Mouse (Mus musculus): ENCODE results near the gene Ksr1. TPM values are rescaled to one million over a fixed set of nuclear protein-coding genes. Genes with fewer than 3 reads are reported as not detected.
A peak's percentile ranks its signal among the peaks of the same experiment; 100 is the strongest.

Ksr1 gene
- polyA plus RNA-seq, 1 experiment from 2014 or later = 4.2 TPM

- WGBS = 94% methylated on average over 6 of the region's 6 CpGs
- H3K4me1 ChIP-seq = peaks cover 35% of the 10 kb centered on the region
- no peak overlapping the region for H3K4me3 ChIP-seq
- H3K27me3 ChIP-seq = no peaks in the 10 kb centered on the region
- no peak overlapping the region for H3K9ac ChIP-seq
- H3K9me3 ChIP-seq = no peaks in the 10 kb centered on the region
- ATAC-seq (ENCODE audit: low FRiP score, low read depth) = no peak
- H3K27ac ChIP-seq = no peak overlapping the region
- H3K4me2 ChIP-seq (replicated peaks) = no peak overlapping the region
- H3K36me3 ChIP-seq = no peaks in the 10 kb centered on the region
Observed at GRCm38 (mm10) chr11:79101568-79101967, 44.6 kb downstream of the Ksr1 start.

GRCm38 (mm10) chr11:79099032-79099431 is 47.2 kb downstream of the Ksr1 start:
- H3K4me3 ChIP-seq = no peak overlapping the region
- H3K4me2 ChIP-seq (replicated peaks) = no peak overlapping the region; the same call in 1 of the 2 replicates
- WGBS = 62% methylated on average over 8 of the region's 8 CpGs
- H3K27ac ChIP-seq = peak overlapping the region; percentile 63; the same call in 1 of the 2 replicates
- no peak for ATAC-seq (ENCODE audit: low FRiP score, low read depth)
- peaks cover 55% of the 10 kb centered on the region for H3K4me1 ChIP-seq
- H3K9me3 ChIP-seq = no peaks in the 10 kb centered on the region
- no peaks in the 10 kb centered on the region for H3K36me3 ChIP-seq
- H3K9ac ChIP-seq = no peak overlapping the region
- no peaks in the 10 kb centered on the region for H3K27me3 ChIP-seq

- Histone ChIP-seq H3K9me3 (no peaks in the 10 kb centered on the region), H3K36me3 (no peaks in the 10 kb centered on the region), H3K27ac (no peak overlapping the region), H3K4me1 (peaks cover 53% of the 10 kb centered on the region), H3K27me3 (no peaks in the 10 kb centered on the region), H3K4me3 (no peak overlapping the region), H3K9ac (no peak overlapping the region), H3K4me2 (replicated peaks) (no peak overlapping the region)
- 83% methylated on average over 7 of the region's 7 CpGs for WGBS
- ATAC-seq (ENCODE audit: low FRiP score, low read depth) = no peak
Observed at GRCm38 (mm10) chr11:79097736-79098135, 48.5 kb downstream of the Ksr1 start.

- H3K4me2 ChIP-seq (replicated peaks) = no peak overlapping the region
- peaks cover 53% of the 10 kb centered on the region for H3K4me1 ChIP-seq
- no peak for ATAC-seq (ENCODE audit: low FRiP score, low read depth)
- no peak overlapping the region for H3K9ac ChIP-seq
- no peaks in the 10 kb centered on the region for H3K9me3 ChIP-seq
- no peaks in the 10 kb centered on the region for H3K27me3 ChIP-seq
- 65% methylated on average over 5 of the region's 5 CpGs for WGBS
- no peak overlapping the region for H3K27ac ChIP-seq
- no peak overlapping the region for H3K4me3 ChIP-seq
- no peaks in the 10 kb centered on the region for H3K36me3 ChIP-seq
Observed at GRCm38 (mm10) chr11:79096673-79097072, 49.5 kb downstream of the Ksr1 start.

- Histone ChIP-seq H3K4me3 (no peak overlapping the region), H3K9ac (no peak overlapping the region), H3K9me3 (no peaks in the 10 kb centered on the region), H3K27me3 (no peaks in the 10 kb centered on the region), H3K27ac (peak overlapping the region; percentile 79; the same call in 1 of the 2 replicates), H3K4me1 (peaks cover 53% of the 10 kb centered on the region), H3K4me2 (replicated peaks) (no peak overlapping the region), H3K36me3 (no peaks in the 10 kb centered on the region)
- ATAC-seq (ENCODE audit: low FRiP score, low read depth) = no peak
- WGBS = 55% methylated on average over 2 of the region's 2 CpGs
Observed at GRCm38 (mm10) chr11:79095713-79096112, 50.5 kb downstream of the Ksr1 start.

- Histone ChIP-seq H3K36me3 (no peaks in the 10 kb centered on the region), H3K27ac (peak overlapping the region; percentile 79), H3K4me3 (no peak overlapping the region), H3K9me3 (no peaks in the 10 kb centered on the region), H3K27me3 (no peaks in the 10 kb centered on the region), H3K4me1 (peaks cover 49% of the 10 kb centered on the region), H3K9ac (0 out of 2 replicates have a peak overlapping the region, but pooled peaks have one; percentile 4), H3K4me2 (replicated peaks) (no peak overlapping the region)
- 33% methylated on average over 5 of the region's 5 CpGs for WGBS
- ATAC-seq (ENCODE audit: low FRiP score, low read depth) = no peak
Observed at GRCm38 (mm10) chr11:79094727-79095126, 51.5 kb downstream of the Ksr1 start.

GRCm38 (mm10) chr11:79093986-79094695 is 52.1 kb downstream of the Ksr1 start:
- H3K36me3 ChIP-seq = no peaks in the 10 kb centered on the region
- no peak overlapping the region for H3K4me2 ChIP-seq (replicated peaks)
- peak overlapping the region; percentile 26; the same call in 1 of the 2 replicates for H3K9ac ChIP-seq
- no peak overlapping the region for H3K4me3 ChIP-seq
- no peaks in the 10 kb centered on the region for H3K9me3 ChIP-seq
- H3K27me3 ChIP-seq = no peaks in the 10 kb centered on the region
- H3K27ac ChIP-seq = peak overlapping the region; percentile 79; the same call in 1 of the 2 replicates
- H3K4me1 ChIP-seq = peaks cover 50% of the 10 kb centered on the region
- ATAC-seq (ENCODE audit: low FRiP score, low read depth) = no peak
- 86% methylated on average over 10 of the region's 10 CpGs for WGBS

GRCm38 (mm10) chr11:79093386-79093906 is 52.8 kb downstream of the Ksr1 start:
- no peaks in the 10 kb centered on the region for H3K27me3 ChIP-seq
- ATAC-seq (ENCODE audit: low FRiP score, low read depth) = no peak
- no peaks in the 10 kb centered on the region for H3K9me3 ChIP-seq
- WGBS = 73% methylated on average over 15 of the region's 15 CpGs
- no peak overlapping the region for H3K4me3 ChIP-seq
- H3K36me3 ChIP-seq = no peaks in the 10 kb centered on the region
- H3K4me1 ChIP-seq = peaks cover 46% of the 10 kb centered on the region
- H3K27ac ChIP-seq = no peak overlapping the region
- H3K9ac ChIP-seq = no peak overlapping the region
- no peak overlapping the region for H3K4me2 ChIP-seq (replicated peaks)

GRCm38 (mm10) chr11:79092802-79093201 is 53.4 kb downstream of the Ksr1 start:
- Histone ChIP-seq H3K27ac (no peak overlapping the region), H3K27me3 (no peaks in the 10 kb centered on the region), H3K36me3 (no peaks in the 10 kb centered on the region), H3K4me3 (no peak overlapping the region), H3K4me2 (replicated peaks) (no peak overlapping the region), H3K9ac (no peak overlapping the region), H3K9me3 (no peaks in the 10 kb centered on the region), H3K4me1 (peaks cover 44% of the 10 kb centered on the region)
- ATAC-seq (ENCODE audit: low FRiP score, low read depth) = no peak
- WGBS = 73% methylated on average over 7 of the region's 7 CpGs

GRCm38 (mm10) chr11:79092245-79092644 is 54.0 kb downstream of the Ksr1 start:
- ATAC-seq (ENCODE audit: low FRiP score, low read depth) = no peak
- Histone ChIP-seq H3K36me3 (no peaks in the 10 kb centered on the region), H3K27ac (no peak overlapping the region), H3K9ac (no peak overlapping the region), H3K4me3 (no peak overlapping the region), H3K9me3 (no peaks in the 10 kb centered on the region), H3K4me2 (replicated peaks) (no peak overlapping the region), H3K4me1 (peaks cover 44% of the 10 kb centered on the region), H3K27me3 (no peaks in the 10 kb centered on the region)
- 87% methylated on average over 6 of the region's 6 CpGs for WGBS

- H3K36me3 ChIP-seq = no peaks in the 10 kb centered on the region
- no peak overlapping the region for H3K4me2 ChIP-seq (replicated peaks)
- ATAC-seq (ENCODE audit: low FRiP score, low read depth) = no peak
- no peaks in the 10 kb centered on the region for H3K27me3 ChIP-seq
- no peaks in the 10 kb centered on the region for H3K9me3 ChIP-seq
- 59% methylated on average over 1 of the region's 1 CpGs for WGBS
- no peak overlapping the region for H3K4me3 ChIP-seq
- H3K9ac ChIP-seq = no peak overlapping the region
- H3K27ac ChIP-seq = peak overlapping the region; percentile 22; the same call in 1 of the 2 replicates
- peaks cover 25% of the 10 kb centered on the region for H3K4me1 ChIP-seq
Observed at GRCm38 (mm10) chr11:79089756-79090155, 56.5 kb downstream of the Ksr1 start.

GRCm38 (mm10) chr11:79089027-79089426 is 57.2 kb downstream of the Ksr1 start:
- Histone ChIP-seq H3K4me1 (peaks cover 18% of the 10 kb centered on the region), H3K27me3 (no peaks in the 10 kb centered on the region), H3K9ac (no peak overlapping the region), H3K27ac (0 out of 2 replicates have a peak overlapping the region, but pooled peaks have one; percentile 22), H3K36me3 (no peaks in the 10 kb centered on the region), H3K4me3 (no peak overlapping the region), H3K4me2 (replicated peaks) (no peak overlapping the region), H3K9me3 (no peaks in the 10 kb centered on the region)
- WGBS = 54% methylated on average over 5 of the region's 5 CpGs
- no peak for ATAC-seq (ENCODE audit: low FRiP score, low read depth)

Data from limb, embryonic 13.5 days (tissue).